Mouse (Mus musculus): Measurements from ENCODE around the gene Prss53.

- TF ChIP-seq POLR2A (IDR thresholded peaks at IDR 0.05; ENCODE audit: insufficient read depth, low read depth, low read length) (no peak), CTCF (IDR thresholded peaks at IDR 0.05) (peak; percentile 74)
Observed at GRCm38 (mm10) chr7:127918203-127918602, 27.4 kb upstream of the Prss53 start.

All from heart, adult 2 months (tissue).